Mouse (Mus musculus): Measurements from ENCODE around the gene Zfp526. TPM values are rescaled to one million over a fixed set of nuclear protein-coding genes. Genes with fewer than 3 reads are reported as not detected.

Zfp526 gene
- polyA plus RNA-seq, 1 experiment from 2014 or later = 2.3 TPM

DNA sequence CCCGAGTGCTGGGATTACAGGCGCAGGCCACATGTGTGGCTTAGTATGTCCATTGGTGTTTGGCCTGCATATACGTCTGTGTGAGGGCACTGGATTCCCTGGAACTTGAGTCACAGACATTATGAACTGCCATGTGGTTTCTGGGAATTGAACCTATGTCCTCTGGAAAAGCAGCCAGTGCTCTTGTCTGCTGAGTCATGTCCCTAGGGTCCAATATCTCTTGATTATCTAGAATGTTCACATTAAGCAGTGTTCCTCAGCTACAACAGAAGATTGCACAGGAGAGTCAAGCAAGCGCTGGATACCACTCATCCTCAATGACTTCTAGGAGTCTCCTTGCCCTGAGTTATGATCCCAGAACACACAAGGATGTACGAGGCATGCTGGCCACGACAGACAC is 37.1 kb upstream of the Zfp526 start:
- Histone ChIP-seq H3K9me3 (ENCODE audit: control insufficient read depth, low read length) (no peaks in the 10 kb centered on the region), H3K4me3 (ENCODE audit: low read length) (no peak overlapping the region), H3K27ac (ENCODE audit: low read length) (no peak overlapping the region), H3K4me2 (ENCODE audit: low read depth, low read length) (no peak overlapping the region), H3K9ac (ENCODE audit: low read length) (no peak overlapping the region), H3K4me1 (replicated peaks; ENCODE audit: control insufficient read depth, insufficient read depth, low read length) (peaks cover 2% of the 10 kb centered on the region), H3K36me3 (ENCODE audit: control insufficient read depth, insufficient read depth, low read length) (no peaks in the 10 kb centered on the region), H3K27me3 (ENCODE audit: control insufficient read depth, insufficient read depth, low read depth, low read length) (peaks cover 46% of the 10 kb centered on the region)
- 73% methylated on average over 6 of the region's 6 CpGs for WGBS
- ATAC-seq (ENCODE audit: low read depth) = no peak

DNA sequence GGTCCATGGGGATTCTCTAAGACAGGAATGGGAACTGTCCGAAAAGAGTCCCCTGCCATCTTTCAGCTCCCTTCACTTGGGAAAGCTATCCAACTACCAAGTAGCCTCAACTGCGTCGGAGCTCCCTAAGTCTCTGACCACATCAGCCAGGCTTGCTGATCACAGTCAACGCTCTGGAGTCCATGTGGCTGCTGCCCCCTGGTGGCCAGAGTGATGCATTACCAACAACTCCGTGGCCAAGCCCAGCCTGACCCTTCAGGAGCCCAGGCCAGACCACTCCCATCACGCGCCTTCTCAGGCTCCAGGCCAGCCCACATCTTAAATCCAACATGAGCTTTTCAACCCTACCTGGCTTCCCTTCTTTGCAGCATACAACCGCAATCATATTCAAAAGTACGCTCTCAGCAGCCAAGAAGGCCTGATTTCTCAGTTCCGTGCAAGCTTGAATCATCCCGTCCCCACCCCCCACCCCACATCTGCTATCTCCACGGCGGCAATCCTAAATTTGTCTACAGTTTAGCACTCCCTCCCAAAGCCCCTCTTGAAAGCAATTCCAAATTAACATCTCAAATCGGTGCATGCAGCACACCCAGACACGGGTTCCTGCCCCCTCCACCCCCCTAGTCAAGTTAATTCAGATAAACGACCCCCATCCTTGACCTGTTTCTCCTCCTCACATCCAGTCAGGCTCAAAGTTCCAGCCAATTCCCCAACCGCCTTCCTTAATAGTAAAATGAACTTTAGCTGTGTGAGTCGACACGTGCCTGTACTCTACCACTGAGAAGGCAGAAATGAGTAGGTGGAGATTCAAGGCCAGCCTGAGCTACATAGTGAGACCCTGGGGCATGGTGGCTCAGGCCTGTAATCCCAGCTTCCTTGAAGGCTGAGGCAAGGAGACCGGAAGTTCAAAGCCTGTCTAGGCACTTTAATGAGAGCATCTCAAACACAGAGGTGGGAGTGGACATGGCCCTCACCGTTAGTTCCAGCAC is 33.3 kb upstream of the Zfp526 start:
- Histone ChIP-seq H3K9ac (ENCODE audit: low read length) (no peak overlapping the region), H3K36me3 (ENCODE audit: control insufficient read depth, insufficient read depth, low read length) (no peaks in the 10 kb centered on the region), H3K4me2 (ENCODE audit: low read depth, low read length) (no peak overlapping the region), H3K27me3 (ENCODE audit: control insufficient read depth, insufficient read depth, low read depth, low read length) (peaks cover 8% of the 10 kb centered on the region), H3K27ac (ENCODE audit: low read length) (no peak overlapping the region), H3K4me1 (replicated peaks; ENCODE audit: control insufficient read depth, insufficient read depth, low read length) (no peaks in the 10 kb centered on the region), H3K9me3 (ENCODE audit: control insufficient read depth, low read length) (no peaks in the 10 kb centered on the region), H3K4me3 (ENCODE audit: low read length) (no peak overlapping the region)
- ATAC-seq (ENCODE audit: low read depth) = peak; percentile 81; the same call in 1 of the 2 replicates
- WGBS = 24% methylated on average over 21 of the region's 21 CpGs

DNA sequence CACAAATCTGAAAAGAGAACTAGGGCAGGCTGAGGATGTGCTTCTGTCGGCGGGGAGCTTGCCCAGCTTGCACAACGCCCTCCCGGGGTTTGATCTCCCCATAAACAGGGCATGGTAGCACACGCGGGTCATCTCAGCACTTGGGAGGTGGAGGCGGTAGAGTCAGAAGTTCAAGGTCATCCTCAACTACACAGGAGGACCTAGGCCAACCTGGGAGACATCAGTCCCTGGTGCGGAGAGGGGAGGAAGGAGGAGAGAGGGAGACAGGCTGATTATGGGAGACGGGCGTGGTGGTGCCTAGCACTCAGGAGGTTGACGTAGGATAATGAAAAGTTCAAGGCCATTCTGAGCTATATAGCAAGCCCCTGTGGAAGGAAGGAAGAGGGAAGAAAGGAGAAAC is 30.4 kb upstream of the Zfp526 start:
- H3K9me3 ChIP-seq (ENCODE audit: control insufficient read depth, low read length) = no peaks in the 10 kb centered on the region
- no peak overlapping the region for H3K9ac ChIP-seq (ENCODE audit: low read length)
- no peaks in the 10 kb centered on the region for H3K27me3 ChIP-seq (ENCODE audit: control insufficient read depth, insufficient read depth, low read depth, low read length)
- no peak overlapping the region for H3K4me3 ChIP-seq (ENCODE audit: low read length)
- WGBS = 82% methylated on average over 11 of the region's 11 CpGs
- H3K27ac ChIP-seq (ENCODE audit: low read length) = no peak overlapping the region
- H3K4me1 ChIP-seq (replicated peaks; ENCODE audit: control insufficient read depth, insufficient read depth, low read length) = no peaks in the 10 kb centered on the region
- ATAC-seq (ENCODE audit: low read depth) = no peak
- H3K4me2 ChIP-seq (ENCODE audit: low read depth, low read length) = no peak overlapping the region
- no peaks in the 10 kb centered on the region for H3K36me3 ChIP-seq (ENCODE audit: control insufficient read depth, insufficient read depth, low read length)

DNA sequence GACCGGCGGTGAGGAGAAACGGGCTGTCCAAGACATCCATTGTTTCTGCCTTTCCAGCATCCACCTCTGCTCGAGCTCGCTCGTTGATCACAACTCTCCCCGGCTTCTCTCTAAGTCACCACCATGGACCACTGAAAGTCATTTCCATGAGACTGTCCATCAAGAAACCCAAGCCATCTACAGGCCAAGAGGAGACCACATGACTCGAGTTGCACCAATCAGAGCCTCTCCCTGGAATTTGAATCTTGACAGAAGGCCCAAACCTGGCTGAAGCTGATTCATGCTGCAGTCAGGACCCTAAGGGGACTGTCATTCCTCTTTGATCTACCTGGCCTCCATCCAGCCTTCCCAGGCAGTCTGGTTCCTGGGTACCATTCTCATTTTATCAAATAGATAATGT is 29.1 kb upstream of the Zfp526 start:
- Histone ChIP-seq H3K4me2 (ENCODE audit: low read depth, low read length) (no peak overlapping the region), H3K9me3 (ENCODE audit: control insufficient read depth, low read length) (no peaks in the 10 kb centered on the region), H3K36me3 (ENCODE audit: control insufficient read depth, insufficient read depth, low read length) (no peaks in the 10 kb centered on the region), H3K27ac (ENCODE audit: low read length) (no peak overlapping the region), H3K4me3 (ENCODE audit: low read length) (no peak overlapping the region), H3K9ac (ENCODE audit: low read length) (no peak overlapping the region), H3K27me3 (ENCODE audit: control insufficient read depth, insufficient read depth, low read depth, low read length) (no peaks in the 10 kb centered on the region), H3K4me1 (replicated peaks; ENCODE audit: control insufficient read depth, insufficient read depth, low read length) (no peaks in the 10 kb centered on the region)
- 72% methylated on average over 8 of the region's 8 CpGs for WGBS
- no peak for ATAC-seq (ENCODE audit: low read depth)

DNA sequence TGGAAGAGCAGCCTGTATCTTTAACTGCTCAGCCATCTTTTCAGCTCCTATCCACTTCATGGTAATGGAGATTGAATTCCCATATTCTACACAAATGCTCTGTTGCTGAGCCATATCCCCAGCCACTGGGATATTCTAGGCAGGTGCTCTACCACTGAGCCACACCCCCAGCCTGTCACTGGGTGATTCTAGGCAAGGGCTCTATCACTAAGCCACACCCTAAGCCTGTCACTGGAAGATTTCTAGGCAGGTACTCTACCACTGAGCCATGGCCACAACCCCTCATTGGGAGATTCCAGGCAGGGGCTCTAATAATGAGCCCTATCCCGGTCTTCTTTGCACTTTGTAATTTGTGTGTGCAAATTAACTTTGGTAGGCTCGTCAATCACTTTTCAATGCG is 26.1 kb upstream of the Zfp526 start:
- H3K4me1 ChIP-seq (replicated peaks; ENCODE audit: control insufficient read depth, insufficient read depth, low read length) = peaks cover 8% of the 10 kb centered on the region
- no peak overlapping the region for H3K4me3 ChIP-seq (ENCODE audit: low read length)
- no peak overlapping the region for H3K9ac ChIP-seq (ENCODE audit: low read length)
- H3K36me3 ChIP-seq (ENCODE audit: control insufficient read depth, insufficient read depth, low read length) = no peaks in the 10 kb centered on the region
- no peak overlapping the region for H3K27ac ChIP-seq (ENCODE audit: low read length)
- no peaks in the 10 kb centered on the region for H3K27me3 ChIP-seq (ENCODE audit: control insufficient read depth, insufficient read depth, low read depth, low read length)
- H3K9me3 ChIP-seq (ENCODE audit: control insufficient read depth, low read length) = no peaks in the 10 kb centered on the region
- WGBS = 75% methylated on average over 3 of the region's 3 CpGs
- ATAC-seq (ENCODE audit: low read depth) = no peak
- no peak overlapping the region for H3K4me2 ChIP-seq (ENCODE audit: low read depth, low read length)

DNA sequence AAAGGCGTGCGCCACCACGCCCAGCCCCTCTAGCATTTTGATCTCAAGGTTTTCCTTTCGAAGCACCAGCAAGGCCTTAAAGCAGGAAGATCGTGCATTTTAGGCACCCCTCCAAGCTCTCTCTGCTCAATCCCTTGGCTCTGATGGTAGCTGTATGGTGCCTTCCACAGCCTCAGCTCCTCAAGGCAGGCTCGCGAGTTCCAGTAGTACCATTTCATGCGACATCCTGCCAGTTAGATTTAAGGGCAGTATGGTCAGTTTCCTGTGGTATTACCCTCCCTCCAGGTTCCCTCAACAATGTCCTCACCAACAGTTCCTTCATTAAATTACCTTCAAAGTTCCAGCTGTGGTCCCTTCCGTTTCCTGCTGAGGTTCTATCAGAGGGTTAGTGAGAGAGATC is 25.1 kb upstream of the Zfp526 start:
- Histone ChIP-seq H3K9ac (ENCODE audit: low read length) (no peak overlapping the region), H3K27me3 (ENCODE audit: control insufficient read depth, insufficient read depth, low read depth, low read length) (no peaks in the 10 kb centered on the region), H3K9me3 (ENCODE audit: control insufficient read depth, low read length) (no peaks in the 10 kb centered on the region), H3K4me3 (ENCODE audit: low read length) (no peak overlapping the region), H3K4me1 (replicated peaks; ENCODE audit: control insufficient read depth, insufficient read depth, low read length) (peaks cover 8% of the 10 kb centered on the region), H3K4me2 (ENCODE audit: low read depth, low read length) (no peak overlapping the region), H3K36me3 (ENCODE audit: control insufficient read depth, insufficient read depth, low read length) (no peaks in the 10 kb centered on the region), H3K27ac (ENCODE audit: low read length) (no peak overlapping the region)
- ATAC-seq (ENCODE audit: low read depth) = no peak
- 78% methylated on average over 9 of the region's 9 CpGs for WGBS

DNA sequence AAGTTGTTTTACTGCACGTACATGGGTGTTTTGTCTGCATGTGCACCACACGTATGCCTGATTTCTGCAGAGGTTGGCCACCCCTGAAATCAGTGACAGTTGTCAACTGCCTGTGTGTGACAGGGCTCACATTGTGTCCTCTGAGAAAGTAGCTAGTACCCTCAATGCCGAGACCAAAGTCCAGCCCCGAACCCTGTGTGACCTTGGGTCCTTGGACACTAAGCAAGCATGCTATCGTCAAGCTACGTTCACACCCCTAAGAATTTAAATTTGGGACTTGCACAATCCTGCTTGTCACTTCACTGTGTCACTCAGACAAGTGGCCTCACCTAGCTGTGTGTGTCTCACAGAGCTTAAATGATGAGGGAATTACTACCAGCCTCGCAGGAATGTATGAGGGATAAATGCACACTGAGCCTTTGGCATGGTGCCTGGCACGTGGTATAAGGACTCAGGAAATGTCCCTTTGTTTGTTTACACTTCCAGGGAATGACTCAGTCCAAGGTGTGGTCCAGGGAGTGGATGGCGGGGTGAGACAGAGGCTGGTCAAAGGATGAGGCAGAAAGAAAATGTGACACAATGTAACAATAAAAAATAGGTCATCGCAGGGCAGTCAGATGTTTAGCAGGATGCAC is 23.7 kb upstream of the Zfp526 start:
- H3K4me3 ChIP-seq (ENCODE audit: low read length) = no peak overlapping the region
- ATAC-seq (ENCODE audit: low read depth) = peak; percentile 60
- no peak overlapping the region for H3K4me2 ChIP-seq (ENCODE audit: low read depth, low read length)
- 33% methylated on average over 10 of the region's 10 CpGs for WGBS
- H3K36me3 ChIP-seq (ENCODE audit: control insufficient read depth, insufficient read depth, low read length) = no peaks in the 10 kb centered on the region
- H3K9ac ChIP-seq (ENCODE audit: low read length) = no peak overlapping the region
- no peaks in the 10 kb centered on the region for H3K27me3 ChIP-seq (ENCODE audit: control insufficient read depth, insufficient read depth, low read depth, low read length)
- no peak overlapping the region for H3K27ac ChIP-seq (ENCODE audit: low read length)
- H3K9me3 ChIP-seq (ENCODE audit: control insufficient read depth, low read length) = no peaks in the 10 kb centered on the region
- H3K4me1 ChIP-seq (replicated peaks; ENCODE audit: control insufficient read depth, insufficient read depth, low read length) = peaks cover 8% of the 10 kb centered on the region

DNA sequence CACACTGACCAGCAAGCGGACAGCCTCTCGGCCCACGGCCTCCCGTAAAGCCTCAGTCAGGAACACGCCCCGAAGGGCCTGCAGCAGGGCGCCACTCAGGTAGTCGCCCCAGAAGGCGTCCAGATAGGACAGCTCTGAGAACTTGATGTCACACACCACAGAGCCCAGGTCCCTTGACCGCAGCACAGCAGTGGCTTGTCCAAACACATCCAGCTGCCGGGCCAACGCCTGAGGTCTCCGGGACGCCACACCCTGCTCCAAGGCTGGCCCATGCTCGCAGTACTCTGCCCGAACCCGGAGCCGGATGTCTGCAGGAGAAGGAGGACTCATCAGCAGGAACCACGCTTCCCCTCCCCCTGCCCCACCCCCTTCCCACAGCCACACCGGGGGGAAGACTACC is 17.6 kb upstream of the Zfp526 start:
- no peaks in the 10 kb centered on the region for H3K27me3 ChIP-seq (ENCODE audit: control insufficient read depth, insufficient read depth, low read depth, low read length)

DNA sequence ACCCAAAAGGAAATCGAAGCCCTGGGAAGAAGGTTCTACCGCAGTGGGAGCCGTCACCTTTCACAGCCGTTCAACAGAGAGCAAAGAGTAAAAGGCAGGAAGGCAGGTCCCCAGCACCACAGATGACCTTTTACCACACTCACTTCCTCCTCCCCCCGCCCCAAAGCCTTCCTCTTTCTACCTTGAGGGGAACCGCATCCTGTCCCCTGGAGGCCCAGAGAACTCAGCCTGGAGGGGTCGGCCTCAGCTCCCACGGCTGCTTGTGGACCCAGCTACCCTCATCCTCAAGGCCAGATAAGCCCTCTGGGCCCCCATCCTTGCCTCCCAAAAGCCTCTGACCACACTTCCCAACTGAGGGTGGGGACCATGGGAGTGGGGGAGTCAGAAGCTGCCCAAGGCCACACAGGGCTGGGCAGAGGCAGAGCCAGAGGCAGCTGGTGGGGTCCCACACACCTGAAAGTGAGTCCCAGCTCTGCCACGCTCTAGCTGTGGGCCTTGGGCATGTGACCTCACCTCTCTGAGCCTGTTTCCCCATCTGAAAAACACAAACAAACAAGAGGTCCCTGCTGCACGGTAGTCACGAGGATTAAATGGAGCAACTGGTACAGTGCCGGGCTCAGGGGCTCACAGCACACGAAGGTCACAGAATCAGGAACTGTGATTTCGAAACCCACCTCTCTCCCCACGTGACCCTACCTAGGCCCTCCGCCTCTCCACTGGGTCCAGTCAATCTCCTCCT is 15.7 kb upstream of the Zfp526 start:
- Histone ChIP-seq H3K9ac (ENCODE audit: low read length) (no peak overlapping the region), H3K36me3 (ENCODE audit: control insufficient read depth, insufficient read depth, low read length) (no peaks in the 10 kb centered on the region), H3K4me3 (ENCODE audit: low read length) (no peak overlapping the region), H3K4me2 (ENCODE audit: low read depth, low read length) (no peak overlapping the region), H3K9me3 (ENCODE audit: control insufficient read depth, low read length) (no peaks in the 10 kb centered on the region), H3K4me1 (replicated peaks; ENCODE audit: control insufficient read depth, insufficient read depth, low read length) (no peaks in the 10 kb centered on the region), H3K27ac (ENCODE audit: low read length) (no peak overlapping the region), H3K27me3 (ENCODE audit: control insufficient read depth, insufficient read depth, low read depth, low read length) (no peaks in the 10 kb centered on the region)
- WGBS = 64% methylated on average over 16 of the region's 16 CpGs
- no peak for ATAC-seq (ENCODE audit: low read depth)

More for the DNA sequence above, 17.6 kb upstream of the Zfp526 start:
- Histone ChIP-seq H3K9ac (ENCODE audit: low read length) (no peak overlapping the region), H3K4me1 (replicated peaks; ENCODE audit: control insufficient read depth, insufficient read depth, low read length) (no peaks in the 10 kb centered on the region), H3K9me3 (ENCODE audit: control insufficient read depth, low read length) (no peaks in the 10 kb centered on the region), H3K4me2 (ENCODE audit: low read depth, low read length) (no peak overlapping the region), H3K36me3 (ENCODE audit: control insufficient read depth, insufficient read depth, low read length) (no peaks in the 10 kb centered on the region), H3K27ac (ENCODE audit: low read length) (no peak overlapping the region), H3K4me3 (ENCODE audit: low read length) (no peak overlapping the region)
- WGBS = 81% methylated on average over 20 of the region's 20 CpGs
- no peak for ATAC-seq (ENCODE audit: low read depth)

Measured in lung, embryonic 16.5 days (tissue).